Mouse (Mus musculus): ENCODE data around the gene Rtraf. TPM values are rescaled to one million over a fixed set of nuclear protein-coding genes. Genes with fewer than 3 reads are reported as not detected.

The Rtraf gene
- polyA plus RNA-seq, 1 experiment = 27.0 TPM

GRCm38 (mm10) chr14:19785797-19786588, 37.6 kb downstream of the Rtraf start:
- DNase-seq = no peak

GRCm38 (mm10) chr14:19777945-19778344, 45.7 kb downstream of the Rtraf start:
- DNase-seq = no peak
- no peaks in the 10 kb centered on the region for H3K4me1 ChIP-seq (replicated peaks; ENCODE audit: control insufficient read depth, insufficient read depth, low read length)
- 70% methylated on average over 13 of the region's 13 CpGs for WGBS
- no peaks in the 10 kb centered on the region for H3K27me3 ChIP-seq (ENCODE audit: control insufficient read depth, insufficient read depth, low read length)
- H3K4me3 ChIP-seq (ENCODE audit: control insufficient read depth, insufficient read depth, low read length) = no peak overlapping the region
- TF ChIP-seq POLR2A (IDR thresholded peaks at IDR 0.05; ENCODE audit: control insufficient read depth, extremely low read depth, insufficient read depth, low read length, poor library complexity) (no peak), CTCF (IDR thresholded peaks at IDR 0.05; ENCODE audit: borderline replicate concordance, control insufficient read depth, extremely low read depth, insufficient read depth, low read length, poor library complexity) (no peak)
- H3K36me3 ChIP-seq (ENCODE audit: control insufficient read depth, insufficient read depth, low read length) = no peaks in the 10 kb centered on the region
- H3K27ac ChIP-seq (ENCODE audit: control insufficient read depth, insufficient read depth, low read length) = no peak overlapping the region

More at GRCm38 (mm10) chr14:19785797-19786588, 37.6 kb downstream of the Rtraf start:
- no peaks in the 10 kb centered on the region for H3K27me3 ChIP-seq (ENCODE audit: control insufficient read depth, insufficient read depth, low read length)
- WGBS = 96% methylated on average over 9 of the region's 9 CpGs
- no peaks in the 10 kb centered on the region for H3K4me1 ChIP-seq (replicated peaks; ENCODE audit: control insufficient read depth, insufficient read depth, low read length)
- H3K27ac ChIP-seq (ENCODE audit: control insufficient read depth, insufficient read depth, low read length) = no peak overlapping the region
- no peak for TF ChIP-seq POLR2A (IDR thresholded peaks at IDR 0.05; ENCODE audit: control insufficient read depth, extremely low read depth, insufficient read depth, low read length, poor library complexity)
- no peak for TF ChIP-seq CTCF (IDR thresholded peaks at IDR 0.05; ENCODE audit: borderline replicate concordance, control insufficient read depth, extremely low read depth, insufficient read depth, low read length, poor library complexity)
- no peak overlapping the region for H3K4me3 ChIP-seq (ENCODE audit: control insufficient read depth, insufficient read depth, low read length)
- H3K36me3 ChIP-seq (ENCODE audit: control insufficient read depth, insufficient read depth, low read length) = no peaks in the 10 kb centered on the region

- WGBS = 78% methylated on average over 6 of the region's 6 CpGs
- H3K27ac ChIP-seq (ENCODE audit: control insufficient read depth, insufficient read depth, low read length) = no peak overlapping the region
- H3K4me3 ChIP-seq (ENCODE audit: control insufficient read depth, insufficient read depth, low read length) = no peak overlapping the region
- no peak for TF ChIP-seq CTCF (IDR thresholded peaks at IDR 0.05; ENCODE audit: borderline replicate concordance, control insufficient read depth, extremely low read depth, insufficient read depth, low read length, poor library complexity)
- TF ChIP-seq POLR2A (IDR thresholded peaks at IDR 0.05; ENCODE audit: control insufficient read depth, extremely low read depth, insufficient read depth, low read length, poor library complexity) = no peak
- H3K4me1 ChIP-seq (replicated peaks; ENCODE audit: control insufficient read depth, insufficient read depth, low read length) = no peaks in the 10 kb centered on the region
- DNase-seq = no peak
- no peaks in the 10 kb centered on the region for H3K36me3 ChIP-seq (ENCODE audit: control insufficient read depth, insufficient read depth, low read length)
- H3K27me3 ChIP-seq (ENCODE audit: control insufficient read depth, insufficient read depth, low read length) = no peaks in the 10 kb centered on the region
These were observed 46.3 kb downstream of the Rtraf start for GRCm38 (mm10) chr14:19777365-19777764.

- H3K27ac ChIP-seq (ENCODE audit: control insufficient read depth, insufficient read depth, low read length) = no peak overlapping the region
- WGBS = 78% methylated on average over 6 of the region's 6 CpGs
These were observed 46.7 kb downstream of the Rtraf start for GRCm38 (mm10) chr14:19776890-19777289.

GRCm38 (mm10) chr14:19776179-19776578, 47.4 kb downstream of the Rtraf start:
- WGBS = 95% methylated on average over 5 of the region's 5 CpGs
- no peak for TF ChIP-seq CTCF (IDR thresholded peaks at IDR 0.05; ENCODE audit: borderline replicate concordance, control insufficient read depth, extremely low read depth, insufficient read depth, low read length, poor library complexity)
- TF ChIP-seq POLR2A (IDR thresholded peaks at IDR 0.05; ENCODE audit: control insufficient read depth, extremely low read depth, insufficient read depth, low read length, poor library complexity) = no peak
- H3K27ac ChIP-seq (ENCODE audit: control insufficient read depth, insufficient read depth, low read length) = no peak overlapping the region

More at GRCm38 (mm10) chr14:19776890-19777289, 46.7 kb downstream of the Rtraf start:
- H3K27me3 ChIP-seq (ENCODE audit: control insufficient read depth, insufficient read depth, low read length) = no peaks in the 10 kb centered on the region
- TF ChIP-seq POLR2A (IDR thresholded peaks at IDR 0.05; ENCODE audit: control insufficient read depth, extremely low read depth, insufficient read depth, low read length, poor library complexity) = no peak
- 0 out of 2 replicates have a peak, but pooled peaks have one; percentile 33 for TF ChIP-seq CTCF (IDR thresholded peaks at IDR 0.05; ENCODE audit: borderline replicate concordance, control insufficient read depth, extremely low read depth, insufficient read depth, low read length, poor library complexity)
- DNase-seq = peak; percentile 22
- no peak overlapping the region for H3K4me3 ChIP-seq (ENCODE audit: control insufficient read depth, insufficient read depth, low read length)
- no peaks in the 10 kb centered on the region for H3K4me1 ChIP-seq (replicated peaks; ENCODE audit: control insufficient read depth, insufficient read depth, low read length)
- no peaks in the 10 kb centered on the region for H3K36me3 ChIP-seq (ENCODE audit: control insufficient read depth, insufficient read depth, low read length)

GRCm38 (mm10) chr14:19775491-19775890, 48.1 kb downstream of the Rtraf start:
- WGBS = 86% methylated on average over 4 of the region's 4 CpGs

More at GRCm38 (mm10) chr14:19776179-19776578, 47.4 kb downstream of the Rtraf start:
- no peak for DNase-seq
- no peak overlapping the region for H3K4me3 ChIP-seq (ENCODE audit: control insufficient read depth, insufficient read depth, low read length)
- no peaks in the 10 kb centered on the region for H3K27me3 ChIP-seq (ENCODE audit: control insufficient read depth, insufficient read depth, low read length)
- no peaks in the 10 kb centered on the region for H3K4me1 ChIP-seq (replicated peaks; ENCODE audit: control insufficient read depth, insufficient read depth, low read length)
- no peaks in the 10 kb centered on the region for H3K36me3 ChIP-seq (ENCODE audit: control insufficient read depth, insufficient read depth, low read length)

More at GRCm38 (mm10) chr14:19775491-19775890, 48.1 kb downstream of the Rtraf start:
- H3K27ac ChIP-seq (ENCODE audit: control insufficient read depth, insufficient read depth, low read length) = no peak overlapping the region
- no peaks in the 10 kb centered on the region for H3K27me3 ChIP-seq (ENCODE audit: control insufficient read depth, insufficient read depth, low read length)
- no peak overlapping the region for H3K4me3 ChIP-seq (ENCODE audit: control insufficient read depth, insufficient read depth, low read length)
- DNase-seq = no peak
- no peaks in the 10 kb centered on the region for H3K36me3 ChIP-seq (ENCODE audit: control insufficient read depth, insufficient read depth, low read length)
- H3K4me1 ChIP-seq (replicated peaks; ENCODE audit: control insufficient read depth, insufficient read depth, low read length) = no peaks in the 10 kb centered on the region
- TF ChIP-seq CTCF (IDR thresholded peaks at IDR 0.05; ENCODE audit: borderline replicate concordance, control insufficient read depth, extremely low read depth, insufficient read depth, low read length, poor library complexity) (no peak), POLR2A (IDR thresholded peaks at IDR 0.05; ENCODE audit: control insufficient read depth, extremely low read depth, insufficient read depth, low read length, poor library complexity) (no peak)
